Mouse (Mus musculus): ENCODE results near the gene Izumo2. TPM values are rescaled to one million over a fixed set of nuclear protein-coding genes. Genes with fewer than 3 reads are reported as not detected.

Gene Izumo2
- total RNA-seq, 2 experiments from 2014 or later, result not detected

GRCm38 (mm10) chr7:44768129-44768528, 59.6 kb downstream of the Izumo2 start:
- DNase-seq, result no peak

Other genes with a start within 250 kb of the Izumo2 start
- not detected for gene Aspdh, start 243.4 kb upstream of the Izumo2 start, total RNA-seq (2021)
- gene Josd2, start 240.8 kb upstream of the Izumo2 start, total RNA-seq (2021), result 10 to 100 TPM; 61.5 to 68.3 TPM
- 10 to 100 TPM; 50.8 to 52.6 TPM for gene Emc10, start 212.2 kb upstream of the Izumo2 start, total RNA-seq (2021)
- gene Fam71e1, start 212.2 kb upstream of the Izumo2 start, total RNA-seq (2021), result 1 to 10 TPM; 4.3 to 5.7 TPM
- gene Mybpc2, start 184.1 kb upstream of the Izumo2 start, total RNA-seq (2021), result 1,000 to 10,000 TPM; 2,219 to 2,666 TPM
- gene Spib, start 176.7 kb upstream of the Izumo2 start, total RNA-seq (2021), result 1 to 10 TPM in 1 of 2 experiments, not detected in 1; 1.2 TPM
- 10 to 100 TPM in 1 of 2 experiments, 1 to 10 TPM in 1; 8.1 to 14.7 TPM for gene Pold1, start 159.9 kb upstream of the Izumo2 start, total RNA-seq (2021)
- gene Nr1h2, start 154.8 kb upstream of the Izumo2 start, total RNA-seq (2021), result 10 to 100 TPM; 27.4 to 35.4 TPM
- gene Napsa, start 136.4 kb upstream of the Izumo2 start, total RNA-seq (2021), result under 1 TPM in 1 of 2 experiments, not detected in 1; 0.99 TPM
- 1 to 10 TPM; 1.4 to 1.6 TPM for gene Kcnc3, start 118.1 kb upstream of the Izumo2 start, total RNA-seq (2021)
- 10 to 100 TPM; 21.4 to 23.3 TPM for gene Myh14, start 37.9 kb upstream of the Izumo2 start, total RNA-seq (2021)
- gene Vrk3, start 39.7 kb downstream of the Izumo2 start, total RNA-seq (2021), result 10 to 100 TPM; 16.7 to 18.5 TPM
- gene Zfp473, start 42.3 kb downstream of the Izumo2 start, total RNA-seq (2021), result under 1 TPM in 1 of 2 experiments, not detected in 1; 0.29 TPM
- 10 to 100 TPM; 28.0 to 35.3 TPM for gene Nup62, start 107.3 kb downstream of the Izumo2 start, total RNA-seq (2021)
- gene Il4i1, start 107.6 kb downstream of the Izumo2 start, total RNA-seq (2021), result 1 to 10 TPM; 1.9 to 2.3 TPM
- gene Atf5, start 107.9 kb downstream of the Izumo2 start, total RNA-seq (2021), result 10 to 100 TPM; 55.1 to 60.5 TPM
- gene Akt1s1, start 140.2 kb downstream of the Izumo2 start, total RNA-seq (2021), result 10 to 100 TPM; 84.2 to 86.4 TPM
- gene Tbc1d17, start 140.3 kb downstream of the Izumo2 start, total RNA-seq (2021), result 10 to 100 TPM; 41.7 to 49.0 TPM
- 10 to 100 TPM; 14.4 to 16.5 TPM for gene Pnkp, start 148.4 kb downstream of the Izumo2 start, total RNA-seq (2021)
- 100 to 1,000 TPM; 210 to 216 TPM for gene Ptov1, start 161.0 kb downstream of the Izumo2 start, total RNA-seq (2021)
- 10 to 100 TPM; 44.7 to 53.5 TPM for gene Med25, start 184.0 kb downstream of the Izumo2 start, total RNA-seq (2021)
- gene Fuz, start 187.3 kb downstream of the Izumo2 start, total RNA-seq (2021), result 10 to 100 TPM; 15.0 to 18.1 TPM
- 10 to 100 TPM; 59.0 to 65.0 TPM for gene Ap2a1, start 220.8 kb downstream of the Izumo2 start, total RNA-seq (2021)
- gene Tsks, start 234.5 kb downstream of the Izumo2 start, total RNA-seq (2021), result not detected